Mouse (Mus musculus) kidney, embryonic 16.5 days (tissue): ENCODE data around the gene Gm9918. TPM values are rescaled to one million over a fixed set of nuclear protein-coding genes. Genes with fewer than 3 reads are reported as not detected.
A peak's percentile ranks its signal among the peaks of the same experiment; 100 is the strongest.

ENCODE experiments used
- ATAC-seq: fragments of 200-750 bp; cut with Nextera tagmentation; 2 replicates; pipeline ENCODE4 v1.8.0; 2017; ENCODE audit warnings: moderate TSS enrichment; ENCODE audit not compliant: low FRiP score, low TSS enrichment
- H3K27ac ChIP-seq: fragments of 300-500 bp; sonication (generic); 2 replicates; pipeline ENCODE4 v1.5.1; 2014; ENCODE audit warnings: low read length
- H3K27me3 ChIP-seq: fragments of 300-500 bp; sonication (generic); 2 replicates; pipeline ENCODE4 v1.6.1; 2014; ENCODE audit warnings: low read length, control low read depth, mixed read lengths; ENCODE audit not compliant: insufficient read depth
- H3K36me3 ChIP-seq: fragments of 300-500 bp; sonication (generic); 2 replicates; pipeline ENCODE4 v1.6.1; 2014; ENCODE audit warnings: low read length, control low read depth, mixed read lengths; ENCODE audit not compliant: insufficient read depth
- H3K4me1 ChIP-seq: fragments of 300-500 bp; sonication (generic); 2 replicates; pipeline ENCODE4 v1.6.1; 2014; ENCODE audit warnings: low read length, control low read depth, mixed read lengths; ENCODE audit not compliant: insufficient read depth
- H3K4me2 ChIP-seq: fragments of 300-500 bp; sonication (generic); replicated peaks from 2 replicates; pipeline ENCODE4 v1.6.1; 2014; ENCODE audit warnings: low read depth, low read length
- H3K4me3 ChIP-seq: fragments of 300-500 bp; sonication (generic); 2 replicates; pipeline ENCODE4 v1.5.1; 2014; ENCODE audit warnings: mild to moderate bottlenecking, low read length
- H3K9ac ChIP-seq: fragments of 300-500 bp; sonication (generic); replicated peaks from 2 replicates; pipeline ENCODE4 v1.6.1; 2014; ENCODE audit warnings: low read length
- H3K9me3 ChIP-seq: fragments of 300-500 bp; sonication (generic); 2 replicates; pipeline ENCODE4 v1.6.1; 2016; ENCODE audit warnings: low read length, control low read depth
- whole genome bisulfite sequencing: fragments of 180-500 bp; shearing (Covaris S2); extraction: QIAGEN DNeasy Blood & Tissue Kit; methylation state at CpG from one replicate; pipeline ENCODE4 v1.1.7; 2014; 5-methylcytosine and 5-hydroxymethylcytosine counted together
- polyA plus RNA-seq: library from polyadenylated mRNA; unstranded; fragments of >200 nt; fragmentation: Nextera tagmentation; extraction: Ambion mirVana; gene quantifications from 2 replicates; pipeline ENCODE4 v1.2.1, GENCODE M21; 2015

Gene Gm9918
- polyA plus RNA-seq, 1 experiment from 2014 or later = 0.36 TPM

- Histone ChIP-seq H3K9me3 (no peaks in the 10 kb centered on the region), H3K36me3 (no peaks in the 10 kb centered on the region), H3K9ac (peak overlapping the region; percentile 84), H3K4me3 (peak overlapping the region; percentile 71), H3K4me2 (peak overlapping the region; percentile 98), H3K27me3 (no peaks in the 10 kb centered on the region), H3K27ac (peak overlapping the region; percentile 99), H3K4me1 (peaks cover 60% of the 10 kb centered on the region)
- ATAC-seq = no peak
- 2% methylated on average over 14 of the region's 14 CpGs for WGBS
Measured at GRCm38 (mm10) chr15:102245461-102245881, 24.9 kb upstream of the Gm9918 start.

GRCm38 (mm10) chr15:102245891-102246741 lies 24.2 kb upstream of the Gm9918 start:
- H3K9me3 ChIP-seq = no peaks in the 10 kb centered on the region
- no peaks in the 10 kb centered on the region for H3K36me3 ChIP-seq
- no peaks in the 10 kb centered on the region for H3K27me3 ChIP-seq
- peaks cover 60% of the 10 kb centered on the region for H3K4me1 ChIP-seq
- peak; percentile 77 for ATAC-seq
- WGBS = under 1% methylated on average over 38 of the region's 44 CpGs
- peak overlapping the region; percentile 71 for H3K4me3 ChIP-seq
- H3K9ac ChIP-seq = peak overlapping the region; percentile 84
- H3K4me2 ChIP-seq = peak overlapping the region; percentile 98
- H3K27ac ChIP-seq = peak overlapping the region; percentile 99

GRCm38 (mm10) chr15:102246866-102247251 lies 23.5 kb upstream of the Gm9918 start:
- Histone ChIP-seq H3K27me3 (no peaks in the 10 kb centered on the region), H3K36me3 (no peaks in the 10 kb centered on the region), H3K4me1 (peaks cover 60% of the 10 kb centered on the region), H3K9ac (peak overlapping the region; percentile 84), H3K4me2 (peak overlapping the region; percentile 98), H3K9me3 (no peaks in the 10 kb centered on the region), H3K27ac (peak overlapping the region; percentile 99), H3K4me3 (peak overlapping the region; percentile 71)
- WGBS = under 1% methylated on average over 31 of the region's 35 CpGs
- ATAC-seq = peak; percentile 77

GRCm38 (mm10) chr15:102247252-102248130 lies 22.9 kb upstream of the Gm9918 start:
- no peaks in the 10 kb centered on the region for H3K9me3 ChIP-seq
- H3K36me3 ChIP-seq = peaks cover 4% of the 10 kb centered on the region; the same call in 1 of the 2 replicates
- peak overlapping the region; percentile 84 for H3K9ac ChIP-seq
- H3K27ac ChIP-seq = peak overlapping the region; percentile 99
- H3K4me2 ChIP-seq = peak overlapping the region; percentile 98
- ATAC-seq = peak; percentile 70
- H3K4me3 ChIP-seq = peak overlapping the region; percentile 71
- WGBS = under 1% methylated on average over 51 of the region's 65 CpGs
- no peaks in the 10 kb centered on the region for H3K27me3 ChIP-seq
- H3K4me1 ChIP-seq = peaks cover 54% of the 10 kb centered on the region

DNA sequence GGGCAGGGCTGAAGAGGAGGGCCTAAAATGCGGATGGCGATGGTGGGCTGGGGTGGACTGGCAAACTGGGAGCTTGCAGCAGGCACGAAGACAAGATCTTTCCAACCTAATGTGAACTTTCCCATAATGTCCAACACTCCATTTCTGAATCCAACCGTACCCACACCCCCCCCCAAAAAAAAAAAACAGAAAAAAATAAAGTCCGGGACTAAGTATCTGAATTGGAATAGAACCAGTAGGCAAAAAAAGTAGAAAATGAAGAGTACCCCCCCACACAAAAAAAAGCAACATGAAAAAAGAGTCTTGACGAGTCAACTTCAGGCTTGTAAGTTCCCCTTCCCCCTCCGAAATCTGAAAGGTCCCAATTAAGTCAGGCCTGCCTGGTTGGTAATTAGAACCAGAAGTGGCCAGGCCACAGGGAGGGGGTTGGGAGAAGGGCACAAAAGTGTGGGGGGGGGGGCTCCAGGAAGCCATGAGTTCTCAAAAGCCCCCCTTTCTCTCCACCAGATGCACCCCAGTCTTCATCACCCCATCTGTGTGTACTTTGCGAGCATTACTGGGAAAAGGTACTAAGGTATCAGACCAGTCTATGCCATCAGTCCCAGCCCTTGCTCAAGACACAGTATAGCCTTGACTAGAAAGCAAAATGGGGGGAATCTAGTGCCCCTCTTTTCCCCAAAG lies 22.1 kb upstream of the Gm9918 start:
- ATAC-seq = no peak
- peaks cover 46% of the 10 kb centered on the region for H3K4me1 ChIP-seq
- H3K9ac ChIP-seq = peak overlapping the region; percentile 84
- peaks cover 4% of the 10 kb centered on the region; the same call in 1 of the 2 replicates for H3K36me3 ChIP-seq
- peak overlapping the region; percentile 98 for H3K4me2 ChIP-seq
- H3K27ac ChIP-seq = peak overlapping the region; percentile 99
- 12% methylated on average over 8 of the region's 8 CpGs for WGBS
- no peaks in the 10 kb centered on the region for H3K9me3 ChIP-seq
- H3K4me3 ChIP-seq = peak overlapping the region; percentile 71
- no peaks in the 10 kb centered on the region for H3K27me3 ChIP-seq

- 0% methylated on average over 1 of the region's 3 CpGs for WGBS
- peaks cover 4% of the 10 kb centered on the region; the same call in 1 of the 2 replicates for H3K36me3 ChIP-seq
- no peak for ATAC-seq
- H3K27me3 ChIP-seq = no peaks in the 10 kb centered on the region
- H3K9ac ChIP-seq = peak overlapping the region; percentile 60
- peak overlapping the region; percentile 98 for H3K4me2 ChIP-seq
- H3K4me3 ChIP-seq = peak overlapping the region; percentile 26
- H3K4me1 ChIP-seq = peaks cover 41% of the 10 kb centered on the region
- no peaks in the 10 kb centered on the region for H3K9me3 ChIP-seq
- H3K27ac ChIP-seq = peak overlapping the region; percentile 99
Measured at GRCm38 (mm10) chr15:102248812-102249191, 21.6 kb upstream of the Gm9918 start.

GRCm38 (mm10) chr15:102249251-102249691 lies 21.1 kb upstream of the Gm9918 start:
- peak overlapping the region; percentile 26 for H3K4me3 ChIP-seq
- H3K27me3 ChIP-seq = no peaks in the 10 kb centered on the region
- peak overlapping the region; percentile 99 for H3K27ac ChIP-seq
- no peak for ATAC-seq
- H3K4me1 ChIP-seq = peaks cover 36% of the 10 kb centered on the region
- WGBS = 0% methylated on average over 13 of the region's 13 CpGs
- H3K4me2 ChIP-seq = peak overlapping the region; percentile 98
- H3K9ac ChIP-seq = peak overlapping the region; percentile 60
- H3K9me3 ChIP-seq = no peaks in the 10 kb centered on the region
- peaks cover 4% of the 10 kb centered on the region; the same call in 1 of the 2 replicates for H3K36me3 ChIP-seq

GRCm38 (mm10) chr15:102249967-102250366 lies 20.4 kb upstream of the Gm9918 start:
- H3K4me3 ChIP-seq = no peak overlapping the region
- H3K4me1 ChIP-seq = peaks cover 30% of the 10 kb centered on the region
- H3K27ac ChIP-seq = peak overlapping the region; percentile 99
- H3K36me3 ChIP-seq = peaks cover 4% of the 10 kb centered on the region; the same call in 1 of the 2 replicates
- H3K9me3 ChIP-seq = no peaks in the 10 kb centered on the region
- peak overlapping the region; percentile 98 for H3K4me2 ChIP-seq
- 45% methylated on average over 9 of the region's 9 CpGs for WGBS
- H3K9ac ChIP-seq = peak overlapping the region; percentile 60; the same call in 1 of the 2 replicates
- ATAC-seq = no peak
- H3K27me3 ChIP-seq = no peaks in the 10 kb centered on the region

DNA sequence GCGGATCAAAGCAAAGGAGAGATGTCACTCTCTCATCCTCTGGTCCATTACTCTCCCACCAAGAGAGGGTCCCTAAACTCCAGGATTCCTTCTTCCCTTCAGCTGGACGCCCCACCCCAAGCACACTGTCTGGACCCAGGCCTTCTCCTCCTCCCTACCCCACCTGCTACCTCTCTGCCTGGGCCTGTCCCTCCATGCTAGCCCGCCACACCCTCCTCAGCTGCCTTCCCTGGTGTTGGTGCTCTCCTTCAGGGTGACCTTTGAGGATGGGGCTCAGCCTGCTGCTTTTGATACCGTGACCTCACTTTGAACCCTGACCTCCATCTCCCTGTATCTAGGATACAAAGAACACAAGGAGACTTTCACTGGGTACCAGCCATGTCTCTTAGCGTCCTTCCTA lies 19.8 kb upstream of the Gm9918 start:
- no peak overlapping the region for H3K4me2 ChIP-seq
- H3K4me3 ChIP-seq = no peak overlapping the region
- peaks cover 30% of the 10 kb centered on the region for H3K4me1 ChIP-seq
- H3K27ac ChIP-seq = no peak overlapping the region
- H3K9ac ChIP-seq = no peak overlapping the region
- 69% methylated on average over 5 of the region's 5 CpGs for WGBS
- no peaks in the 10 kb centered on the region for H3K9me3 ChIP-seq
- ATAC-seq = no peak
- H3K27me3 ChIP-seq = no peaks in the 10 kb centered on the region
- H3K36me3 ChIP-seq = peaks cover 4% of the 10 kb centered on the region; the same call in 1 of the 2 replicates
